Mouse (Mus musculus) spleen, postnatal 4 days (tissue): Measurements from ENCODE around the gene Cdc42bpa.

ENCODE experiments used
- DNase-seq, 2 experiments: peaks; one replicate each; pipeline ENCODE4 v3.0.0; 2022; ENCODE audit warnings: low spot score in 2 of 2

Gene Cdc42bpa

GRCm38 (mm10) chr1:180031705-180032548 lies 71.7 kb downstream of the Cdc42bpa start:
- no peak for DNase-seq

GRCm38 (mm10) chr1:180037461-180037860 lies 77.2 kb downstream of the Cdc42bpa start:
- DNase-seq, result no peak

- DNase-seq, result no peak
Measured at GRCm38 (mm10) chr1:180044160-180044559, 83.9 kb downstream of the Cdc42bpa start.

GRCm38 (mm10) chr1:180045172-180045571 lies 84.9 kb downstream of the Cdc42bpa start:
- DNase-seq, result no peak

- no peak for DNase-seq
Measured at GRCm38 (mm10) chr1:180089176-180089575, 128.9 kb downstream of the Cdc42bpa start.

- DNase-seq, result no peak
Measured at GRCm38 (mm10) chr1:180098426-180098825, 138.2 kb downstream of the Cdc42bpa start.

- DNase-seq, result no peak
Measured at GRCm38 (mm10) chr1:180104567-180104966, 144.3 kb downstream of the Cdc42bpa start.

- no peak for DNase-seq
Measured at GRCm38 (mm10) chr1:180109050-180109449, 148.8 kb downstream of the Cdc42bpa start.

GRCm38 (mm10) chr1:180116525-180116924 lies 156.3 kb downstream of the Cdc42bpa start:
- DNase-seq, result no peak

- no peak for DNase-seq
Measured at GRCm38 (mm10) chr1:180118233-180118632, 158.0 kb downstream of the Cdc42bpa start.

- DNase-seq, result no peak
Measured at GRCm38 (mm10) chr1:180128077-180128792, 168.0 kb downstream of the Cdc42bpa start.

GRCm38 (mm10) chr1:180131402-180131801 lies 171.1 kb downstream of the Cdc42bpa start:
- DNase-seq, result no peak

GRCm38 (mm10) chr1:180132187-180132586 lies 171.9 kb downstream of the Cdc42bpa start:
- DNase-seq, result no peak

GRCm38 (mm10) chr1:180139158-180139557 lies 178.9 kb downstream of the Cdc42bpa start:
- DNase-seq, result no peak

- DNase-seq, result no peak
Measured at GRCm38 (mm10) chr1:180140970-180141369, 180.7 kb downstream of the Cdc42bpa start.

GRCm38 (mm10) chr1:180148036-180148435 lies 187.8 kb downstream of the Cdc42bpa start:
- DNase-seq, result no peak

GRCm38 (mm10) chr1:180148563-180148962 lies 188.3 kb downstream of the Cdc42bpa start:
- no peak for DNase-seq

GRCm38 (mm10) chr1:180151191-180151590 lies 190.9 kb downstream of the Cdc42bpa start:
- DNase-seq, result no peak

GRCm38 (mm10) chr1:180158648-180159047 lies 198.4 kb downstream of the Cdc42bpa start:
- DNase-seq, result no peak

- DNase-seq, result no peak
Measured at GRCm38 (mm10) chr1:180160545-180160944, 200.3 kb downstream of the Cdc42bpa start.

GRCm38 (mm10) chr1:180161160-180161559 lies 200.9 kb downstream of the Cdc42bpa start:
- no peak for DNase-seq

- DNase-seq, result peak in 1 of 2 experiments; percentile 57
Measured at GRCm38 (mm10) chr1:180161566-180162355, 201.5 kb downstream of the Cdc42bpa start.
